Mouse (Mus musculus) lung, postnatal 0 days (tissue): ENCODE measurements around the gene Papola.

ENCODE experiments used
- CTCF ChIP-seq: IDR thresholded peaks from 2 replicates; pipeline ENCODE4 v1.5.1; 2016; ENCODE audit warnings: antibody characterized with exemption, mild to moderate bottlenecking
- EP300 ChIP-seq: IDR thresholded peaks from 2 replicates; pipeline ENCODE4 v1.6.1; 2016; ENCODE audit warnings: antibody characterized with exemption, mild to moderate bottlenecking, control low read depth

DNA sequence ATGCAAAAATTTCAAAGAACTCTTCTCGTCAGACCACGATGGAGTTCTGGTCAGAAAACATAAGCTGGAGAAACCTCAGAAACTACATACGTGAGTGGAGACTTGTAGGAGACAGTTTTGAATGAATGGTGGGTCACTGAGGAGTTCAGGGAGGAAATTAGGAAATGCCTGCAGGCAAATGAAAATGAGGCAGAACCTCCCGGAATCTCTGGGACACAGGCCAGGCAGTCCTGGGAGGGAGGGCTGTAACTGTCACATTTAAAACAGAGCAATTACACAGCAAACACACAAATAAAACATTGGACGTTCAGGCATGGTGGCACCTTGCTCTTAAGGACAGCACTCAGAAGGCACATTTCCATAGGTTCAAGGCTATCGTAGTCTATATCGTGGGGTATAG lies 9.6 kb upstream of the Papola start:
- TF ChIP-seq CTCF (no peak), EP300 (no peak)
